Mouse (Mus musculus): Measurements from ENCODE around the gene Taf3.

Taf3 gene

GRCm38 (mm10) chr2:9888913-9889650 is 159.3 kb downstream of the Taf3 start, which contains the start of gene 9230102O04Rik:
9230102O04Rik (minus strand) TSS chr2:9889540.
- DNase-seq, result peak; percentile 49 to 64

GRCm38 (mm10) chr2:9887636-9888035 is 160.8 kb downstream of the Taf3 start:
- no peak for DNase-seq

- DNase-seq, result no peak
Measured at GRCm38 (mm10) chr2:9886921-9887610, 161.3 kb downstream of the Taf3 start.

- no peak for DNase-seq
Measured at GRCm38 (mm10) chr2:9886031-9886430, 162.4 kb downstream of the Taf3 start.

- DNase-seq, result peak in 1 of 2 experiments; percentile 32
Measured at GRCm38 (mm10) chr2:9885217-9885770, 163.1 kb downstream of the Taf3 start.

DNA sequence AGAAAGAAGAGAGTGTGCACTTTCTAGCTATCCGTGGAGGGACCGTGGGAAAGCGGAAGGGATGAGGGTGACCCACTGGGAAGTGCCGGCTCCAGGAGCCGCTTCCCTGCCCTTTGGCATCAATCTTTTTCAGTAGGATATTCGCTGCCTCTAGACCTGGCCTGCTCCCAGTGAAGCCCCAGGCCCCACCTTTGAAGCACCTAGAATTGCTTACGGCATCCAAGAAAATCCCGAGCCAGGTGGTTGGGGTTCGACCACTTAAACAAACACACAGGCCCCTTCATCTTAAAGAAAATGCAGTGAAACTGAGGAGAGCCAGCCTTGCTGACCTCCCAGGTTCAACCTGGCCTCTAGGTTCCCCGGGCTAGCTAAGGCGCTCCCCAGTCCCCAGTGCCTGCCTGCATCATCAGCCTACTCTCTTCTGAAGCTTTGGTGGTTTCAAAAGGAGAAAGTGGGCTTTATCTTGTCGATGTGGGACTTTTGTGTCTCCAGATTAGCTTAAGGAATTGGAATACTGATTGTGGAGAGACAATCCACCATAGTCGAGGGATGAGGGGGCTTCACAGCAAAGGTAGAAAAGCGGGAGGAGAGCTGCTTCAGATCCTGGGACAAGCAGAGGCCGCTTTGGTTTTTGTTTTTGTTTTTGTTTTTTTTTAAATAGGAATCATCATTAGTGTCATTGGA is 163.7 kb downstream of the Taf3 start:
- DNase-seq, result peak in 1 of 2 experiments; percentile 27

- DNase-seq, result no peak
Measured at GRCm38 (mm10) chr2:9883803-9884532, 164.4 kb downstream of the Taf3 start.

- peak; percentile 36 to 57 for DNase-seq
Measured at GRCm38 (mm10) chr2:9882926-9883802, 165.2 kb downstream of the Taf3 start.

DNA sequence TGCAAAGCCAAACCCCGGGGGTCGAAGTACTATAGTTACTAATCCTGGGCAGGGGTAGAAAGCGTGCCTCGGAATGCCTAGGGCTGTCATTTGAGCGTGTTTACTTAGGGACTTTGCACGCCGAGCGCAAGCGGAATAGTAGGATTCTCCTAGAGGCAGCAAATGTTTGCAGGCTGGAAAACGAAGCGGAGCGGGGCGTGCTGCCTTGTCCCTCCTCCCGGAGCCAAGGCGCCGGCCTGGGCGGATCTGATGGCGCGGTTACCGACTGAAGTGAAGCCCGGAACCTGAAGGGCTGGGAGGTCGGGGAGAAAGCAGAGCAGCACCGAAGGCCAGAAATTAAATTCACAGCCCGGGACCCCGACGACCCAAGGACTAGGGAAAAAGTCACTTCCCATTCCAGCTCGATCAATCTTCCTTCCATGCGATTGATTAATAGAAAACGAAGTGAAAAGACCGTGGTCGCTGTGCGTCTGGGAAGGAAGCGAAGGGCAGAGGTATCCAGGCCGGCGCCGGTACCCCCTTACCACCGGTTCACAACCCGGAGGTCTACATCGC is 165.9 kb downstream of the Taf3 start:
- peak; percentile 37 to 46 for DNase-seq

DNA sequence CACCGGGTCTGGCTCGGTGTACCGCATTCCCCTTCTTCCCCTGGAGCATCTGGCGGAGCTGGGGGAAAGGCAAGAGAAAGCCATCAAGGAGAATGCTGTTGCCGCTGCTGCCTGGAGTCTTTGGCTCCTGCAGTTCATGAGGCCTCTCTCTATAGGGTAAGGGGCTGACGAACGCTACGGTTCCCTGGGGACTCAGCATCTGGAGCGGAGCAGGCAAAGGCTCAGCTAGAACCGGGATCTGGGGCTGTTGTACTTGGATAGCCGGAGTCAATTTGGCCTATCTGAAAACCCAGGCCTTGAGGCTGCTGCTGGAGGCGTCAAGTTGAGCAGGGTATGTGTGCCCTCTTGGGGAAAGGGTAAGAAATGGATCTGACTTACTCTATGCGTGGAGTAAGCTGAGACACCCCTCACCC is 166.8 kb downstream of the Taf3 start:
- DNase-seq, result peak in 1 of 2 experiments; percentile 24

- peak in 1 of 2 experiments; percentile 12 for DNase-seq
Measured at GRCm38 (mm10) chr2:9881051-9881591, 167.3 kb downstream of the Taf3 start, which contains the start of gene 4930412O13Rik. 4930412O13Rik (plus strand) TSS chr2:9881252.

DNA sequence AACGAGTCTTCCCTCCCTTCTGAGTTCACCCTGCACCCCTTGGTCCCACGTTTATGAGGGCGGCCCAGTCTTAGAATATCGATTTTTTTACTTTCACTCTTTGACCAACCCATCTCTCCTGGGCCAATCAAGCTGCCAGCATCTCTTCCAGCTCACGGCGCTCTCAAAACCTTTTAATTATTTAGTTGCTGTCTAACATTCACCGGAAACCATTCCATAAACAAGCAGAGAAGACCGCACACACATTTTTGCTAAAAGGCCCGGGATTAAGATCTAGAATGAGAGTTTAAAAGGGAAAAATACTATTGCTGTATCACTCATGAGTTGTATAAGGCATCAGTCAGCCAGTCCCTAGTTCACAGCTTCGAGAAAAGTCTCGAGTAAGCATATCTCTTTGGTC is 168.1 kb downstream of the Taf3 start:
- DNase-seq, result no peak

GRCm38 (mm10) chr2:9879493-9879892 is 168.9 kb downstream of the Taf3 start:
- DNase-seq, result peak; percentile 87 to 88

DNA sequence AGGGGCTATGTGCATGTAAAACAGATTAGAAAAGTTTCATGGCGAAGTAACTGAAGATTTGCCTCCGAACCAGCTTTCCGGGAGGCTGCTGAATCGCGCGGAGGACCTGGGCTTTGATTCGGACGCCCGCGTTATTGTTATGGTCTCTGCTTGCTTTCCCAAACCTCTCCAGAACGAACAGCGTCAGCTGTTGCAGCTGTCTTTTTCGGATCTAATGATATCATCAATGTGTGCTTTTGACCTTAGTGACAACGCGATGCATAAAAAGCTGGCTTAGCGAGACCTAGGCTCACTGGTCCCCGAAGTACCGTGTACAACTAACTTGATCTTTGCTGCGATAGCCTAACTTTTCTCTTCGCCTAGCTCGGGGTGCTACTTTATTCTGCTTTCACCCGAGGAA is 169.3 kb downstream of the Taf3 start:
- DNase-seq, result peak in 1 of 2 experiments; percentile 34

GRCm38 (mm10) chr2:9878564-9879081 is 169.8 kb downstream of the Taf3 start:
- peak in 1 of 2 experiments; percentile 20 for DNase-seq

GRCm38 (mm10) chr2:9877966-9878563 is 170.3 kb downstream of the Taf3 start:
- DNase-seq, result peak in 1 of 2 experiments; percentile 30

DNA sequence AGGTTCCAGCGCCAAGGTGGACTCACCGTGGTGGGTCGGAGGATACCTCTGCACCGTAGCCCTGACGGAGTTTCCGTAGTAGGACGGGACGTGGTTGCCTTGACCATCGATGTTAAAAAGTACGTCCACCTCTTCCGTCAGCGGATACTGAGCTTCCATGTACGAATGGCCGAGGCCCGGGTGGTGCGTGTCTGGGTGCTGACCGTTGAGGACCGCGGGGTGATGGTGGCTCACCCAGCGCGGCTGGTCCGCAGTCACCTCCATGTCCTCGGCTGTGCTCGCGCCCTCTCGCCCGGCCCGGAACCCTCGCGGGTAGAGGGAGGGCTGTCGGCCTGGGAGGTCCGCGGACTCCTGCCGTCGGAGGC is 171.1 kb downstream of the Taf3 start:
- peak in 1 of 2 experiments; percentile 36 for DNase-seq

- DNase-seq, result peak in 1 of 2 experiments; percentile 8
Measured at GRCm38 (mm10) chr2:9876621-9877325, 171.6 kb downstream of the Taf3 start.

- no peak for DNase-seq
Measured at GRCm38 (mm10) chr2:9875676-9876357, 172.6 kb downstream of the Taf3 start.

All from cerebellum, postnatal 14 days (tissue).